Mouse (Mus musculus): ENCODE data around the gene Slc27a2.

Gene Slc27a2

GRCm38 (mm10) chr2:126584621-126585369, 32.6 kb downstream of the Slc27a2 start:
- no peak for TF ChIP-seq GATA4 (IDR thresholded peaks at IDR 0.05; ENCODE audit: insufficient replicate concordance, low read length)

GRCm38 (mm10) chr2:126587468-126587867, 35.3 kb downstream of the Slc27a2 start:
- no peak for TF ChIP-seq GATA4 (IDR thresholded peaks at IDR 0.05; ENCODE audit: insufficient replicate concordance, low read length)

GRCm38 (mm10) chr2:126591304-126591703, 39.1 kb downstream of the Slc27a2 start:
- no peak for TF ChIP-seq GATA4 (IDR thresholded peaks at IDR 0.05; ENCODE audit: insufficient replicate concordance, low read length)

GRCm38 (mm10) chr2:126593831-126594610, 41.8 kb downstream of the Slc27a2 start:
- peak; percentile 74; the same call in 1 of the 2 replicates for TF ChIP-seq GATA4 (IDR thresholded peaks at IDR 0.05; ENCODE audit: insufficient replicate concordance, low read length)

GRCm38 (mm10) chr2:126596347-126597072, 44.3 kb downstream of the Slc27a2 start:
- TF ChIP-seq GATA4 (IDR thresholded peaks at IDR 0.05; ENCODE audit: insufficient replicate concordance, low read length) = no peak

GRCm38 (mm10) chr2:126597279-126598241, 45.4 kb downstream of the Slc27a2 start:
- no peak for TF ChIP-seq GATA4 (IDR thresholded peaks at IDR 0.05; ENCODE audit: insufficient replicate concordance, low read length)

- TF ChIP-seq GATA4 (IDR thresholded peaks at IDR 0.05; ENCODE audit: insufficient replicate concordance, low read length) = no peak
These were observed 46.2 kb downstream of the Slc27a2 start for GRCm38 (mm10) chr2:126598359-126598758.

GRCm38 (mm10) chr2:126599005-126599404, 46.8 kb downstream of the Slc27a2 start:
- TF ChIP-seq GATA4 (IDR thresholded peaks at IDR 0.05; ENCODE audit: insufficient replicate concordance, low read length) = no peak

GRCm38 (mm10) chr2:126600533-126600932, 48.3 kb downstream of the Slc27a2 start:
- no peak for TF ChIP-seq GATA4 (IDR thresholded peaks at IDR 0.05; ENCODE audit: insufficient replicate concordance, low read length)

- TF ChIP-seq GATA4 (IDR thresholded peaks at IDR 0.05; ENCODE audit: insufficient replicate concordance, low read length) = no peak
These were observed 49.9 kb downstream of the Slc27a2 start for GRCm38 (mm10) chr2:126601918-126602600.

GRCm38 (mm10) chr2:126606061-126606687, 54.0 kb downstream of the Slc27a2 start:
- no peak for TF ChIP-seq GATA4 (IDR thresholded peaks at IDR 0.05; ENCODE audit: insufficient replicate concordance, low read length)

- no peak for TF ChIP-seq GATA4 (IDR thresholded peaks at IDR 0.05; ENCODE audit: insufficient replicate concordance, low read length)
These were observed 54.5 kb downstream of the Slc27a2 start for GRCm38 (mm10) chr2:126606688-126607062.

GRCm38 (mm10) chr2:126607553-126608203, 55.5 kb downstream of the Slc27a2 start:
- TF ChIP-seq GATA4 (IDR thresholded peaks at IDR 0.05; ENCODE audit: insufficient replicate concordance, low read length) = no peak
